Mouse (Mus musculus) brain, embryonic 14.5 days (tissue): ENCODE results near the gene Ndufv1. TPM values are rescaled to one million over a fixed set of nuclear protein-coding genes. Genes with fewer than 3 reads are reported as not detected.

ENCODE experiments used
- DNase-seq: peaks from one replicate; pipeline ENCODE4 v3.0.0-alpha.2; 2011; ENCODE audit warnings: low read depth
- CTCF ChIP-seq: fragments of 200-500 bp; IDR thresholded peaks from 2 replicates; pipeline ENCODE4 v1.5.1; 2012; ENCODE audit warnings: inconsistent platforms, mild to moderate bottlenecking, moderate library complexity, borderline replicate concordance; ENCODE audit not compliant: insufficient read depth, insufficient read length; ENCODE audit errors: extremely low read depth
- POLR2A ChIP-seq: fragments of 200-500 bp; IDR thresholded peaks from 2 replicates; pipeline ENCODE4 v1.6.1; 2012; ENCODE audit warnings: mild to moderate bottlenecking, inconsistent platforms, borderline replicate concordance; ENCODE audit not compliant: poor library complexity, insufficient read depth, insufficient read length, severe bottlenecking; ENCODE audit errors: extremely low read depth
- polyA plus RNA-seq: library from polyadenylated mRNA; depleted of rRNA; stranded (reverse); fragments of >200 nt; gene quantifications from 2 replicates; pipeline ENCODE4 v1.2.3, GENCODE M21; 2012

Gene Ndufv1
- polyA plus RNA-seq, 1 experiment: 174 TPM

DNA sequence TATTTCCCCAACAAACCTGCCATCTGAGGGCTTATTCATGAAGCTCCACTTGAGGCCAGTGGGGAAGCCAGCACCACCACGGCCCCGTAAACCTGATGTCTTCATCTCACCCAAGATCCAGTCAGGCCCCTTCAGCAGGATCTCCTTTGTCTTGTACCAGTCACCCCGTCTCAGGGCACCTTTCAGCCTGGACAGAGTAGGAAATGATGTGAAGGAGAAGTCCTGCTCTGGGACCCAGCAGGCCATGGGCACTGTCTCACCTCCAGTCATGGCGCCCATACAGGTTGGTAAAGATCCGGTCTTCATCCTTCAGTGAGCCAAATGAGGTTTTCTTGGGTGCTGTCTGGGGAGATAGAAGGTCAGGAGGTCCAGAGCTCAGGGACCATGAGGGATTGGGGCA lies 1.5 kb downstream of the Ndufv1 start:
- DNase-seq: no peak
- TF ChIP-seq CTCF (no peak), POLR2A (no peak)

DNA sequence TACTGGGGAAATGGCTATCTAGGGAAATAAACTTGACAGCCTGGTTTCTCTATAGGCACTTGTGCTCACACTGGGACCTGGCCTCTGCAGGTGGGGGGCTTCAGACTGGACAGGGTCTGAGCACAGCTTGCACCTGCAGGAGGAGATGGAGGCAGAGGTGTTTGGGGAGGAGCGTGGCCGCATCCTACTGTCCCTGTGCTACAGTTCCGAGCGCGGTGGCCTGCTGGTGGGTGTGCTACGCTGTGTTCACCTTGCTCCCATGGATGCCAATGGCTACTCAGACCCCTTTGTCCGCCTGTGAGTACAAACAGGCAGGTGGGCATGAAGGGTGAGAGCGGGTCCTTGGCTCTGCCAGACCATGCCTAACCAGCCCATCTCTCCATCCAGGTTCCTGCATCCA lies 6.6 kb downstream of the Ndufv1 start:
- DNase-seq: no peak
- no peak for TF ChIP-seq CTCF
- no peak for TF ChIP-seq POLR2A

DNA sequence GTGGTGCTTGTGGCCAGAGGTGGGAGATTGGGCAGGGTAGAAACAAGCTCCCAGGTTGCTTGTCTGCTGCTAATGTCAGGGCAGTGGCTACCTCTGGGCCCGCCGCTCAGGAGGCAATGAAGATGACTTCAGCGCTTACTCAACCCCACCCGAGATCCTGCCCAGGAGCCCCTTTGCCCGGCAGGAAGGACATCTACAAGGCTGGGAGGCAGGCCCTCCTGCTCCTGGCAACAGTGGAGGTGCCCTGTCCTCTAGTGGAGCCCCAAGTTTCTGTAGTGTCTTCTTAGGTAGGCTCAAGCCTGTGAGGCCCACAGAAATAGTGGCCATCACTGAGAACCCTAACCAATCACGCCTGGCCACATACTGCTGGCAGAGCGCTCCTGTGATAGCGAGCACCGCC lies 7.5 kb downstream of the Ndufv1 start:
- no peak for TF ChIP-seq POLR2A
- TF ChIP-seq CTCF: no peak

DNA sequence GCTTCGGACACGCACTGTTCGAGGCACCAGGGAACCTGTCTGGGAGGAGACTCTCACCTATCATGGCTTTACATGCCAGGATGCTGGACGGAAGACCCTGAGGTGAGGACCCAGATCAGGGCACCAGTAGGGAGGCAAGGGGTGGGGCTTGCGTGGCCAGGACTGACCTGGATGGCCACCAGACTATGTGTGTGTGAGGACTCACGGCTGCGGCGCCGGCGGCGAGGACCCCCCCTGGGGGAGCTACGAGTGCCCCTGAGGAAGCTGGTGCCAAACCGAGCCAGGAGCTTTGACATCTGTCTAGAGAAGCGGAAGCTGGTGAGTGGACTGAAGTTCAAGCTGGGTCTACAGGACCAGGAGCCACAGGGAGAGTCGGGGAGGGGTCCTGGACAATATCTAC lies 8.3 kb downstream of the Ndufv1 start:
- no peak for TF ChIP-seq POLR2A
- TF ChIP-seq CTCF: no peak
- no peak for DNase-seq

More for the DNA sequence above, 7.5 kb downstream of the Ndufv1 start:
- no peak for DNase-seq

DNA sequence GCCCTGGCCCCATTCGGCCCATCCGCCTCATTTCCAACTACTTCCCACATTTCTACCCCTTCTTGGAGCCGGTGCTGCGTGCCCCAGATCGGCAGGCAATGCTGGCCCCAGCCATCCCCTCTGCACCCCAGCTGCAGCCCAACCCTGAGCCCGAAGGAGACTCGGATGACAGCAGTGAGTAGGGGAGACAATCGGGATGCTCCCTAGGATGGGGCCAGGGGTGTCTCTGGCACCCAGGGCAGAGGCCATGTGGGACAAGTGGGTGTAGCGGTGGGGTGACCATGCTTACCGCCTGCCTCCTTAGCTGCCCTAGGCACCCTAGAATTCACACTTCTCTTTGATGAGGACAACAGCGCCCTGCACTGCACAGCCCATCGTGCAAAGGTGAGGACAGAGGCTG lies 9.0 kb downstream of the Ndufv1 start:
- no peak for TF ChIP-seq CTCF
- TF ChIP-seq POLR2A: no peak
- DNase-seq: no peak

DNA sequence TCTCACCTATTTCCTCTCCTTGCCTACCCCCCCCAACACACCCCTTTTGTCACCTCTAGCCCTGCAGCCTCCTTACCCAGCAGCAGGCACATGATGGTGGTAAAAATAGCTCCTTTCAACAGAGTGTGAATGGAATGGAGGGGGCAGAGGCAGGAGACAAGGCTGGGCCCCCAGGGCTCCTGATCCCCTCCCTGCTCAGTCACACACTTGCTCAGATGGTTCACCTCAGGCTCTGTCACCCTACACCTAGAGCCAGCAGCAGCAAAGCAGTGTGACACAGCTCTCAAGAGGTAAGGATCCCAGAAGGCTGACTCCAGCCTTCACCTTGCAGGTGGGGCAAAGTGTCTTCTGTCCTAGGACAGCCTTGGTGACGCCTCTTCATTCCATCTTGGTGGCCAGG lies 9.5 kb downstream of the Ndufv1 start, which contains the start of gene Doc2g:
Doc2g (plus strand) TSS at position 202 of the 400 bp plus-strand sequence.
- no peak for TF ChIP-seq CTCF
- TF ChIP-seq POLR2A: no peak

DNA sequence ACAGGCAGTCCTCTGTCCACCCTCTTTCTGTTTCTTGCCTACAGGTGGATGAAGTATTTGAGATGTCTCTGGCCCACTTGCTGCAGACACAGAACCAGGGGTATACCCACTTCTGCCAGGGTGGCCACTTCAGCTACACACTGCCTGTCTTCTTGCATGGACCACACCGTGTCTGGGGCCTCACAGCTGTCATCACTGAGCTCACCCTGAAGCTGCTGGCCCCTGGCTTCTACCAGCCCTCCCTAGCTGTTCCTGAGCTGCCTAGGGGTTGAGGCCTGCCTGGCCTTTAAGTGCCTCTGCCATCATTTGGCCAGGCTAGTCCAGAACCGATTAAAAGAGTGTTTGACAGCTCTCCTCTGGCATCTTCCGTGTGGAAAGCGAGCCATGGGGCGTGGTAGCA lies 10.9 kb downstream of the Ndufv1 start:
- no peak for DNase-seq
- TF ChIP-seq POLR2A: no peak
- no peak for TF ChIP-seq CTCF

More for the DNA sequence above, 9.5 kb downstream of the Ndufv1 start, which contains the start of gene Doc2g:
- DNase-seq: no peak

DNA sequence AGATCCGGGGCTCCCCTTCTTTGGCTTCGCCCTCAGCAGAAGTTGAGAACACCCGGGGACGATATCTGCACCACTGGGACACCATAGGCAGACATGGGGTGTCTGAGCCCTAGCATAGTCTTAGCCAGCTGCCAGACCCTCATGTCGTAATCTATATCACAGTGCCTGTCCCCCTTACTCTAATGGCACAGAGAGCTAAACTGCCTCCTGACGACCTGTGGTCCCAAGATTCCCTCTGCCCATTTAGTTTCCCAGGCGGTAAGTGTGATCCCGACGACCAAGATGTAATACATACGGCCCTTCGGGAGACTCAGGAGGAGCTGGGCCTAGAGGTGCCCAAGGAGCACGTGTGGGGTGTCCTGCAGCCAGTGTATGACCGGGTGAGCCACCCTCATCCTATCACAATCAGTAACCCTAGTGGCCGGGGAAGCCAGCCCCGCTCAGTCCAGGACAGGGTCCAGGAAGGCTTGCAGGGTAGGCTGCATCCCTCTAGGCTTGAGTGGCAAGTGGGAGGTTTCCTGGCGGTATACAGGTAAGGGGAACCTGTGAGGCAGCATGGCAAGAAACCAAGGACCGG lies 11.6 kb downstream of the Ndufv1 start:
- TF ChIP-seq CTCF (no peak), POLR2A (no peak)
- no peak for DNase-seq

DNA sequence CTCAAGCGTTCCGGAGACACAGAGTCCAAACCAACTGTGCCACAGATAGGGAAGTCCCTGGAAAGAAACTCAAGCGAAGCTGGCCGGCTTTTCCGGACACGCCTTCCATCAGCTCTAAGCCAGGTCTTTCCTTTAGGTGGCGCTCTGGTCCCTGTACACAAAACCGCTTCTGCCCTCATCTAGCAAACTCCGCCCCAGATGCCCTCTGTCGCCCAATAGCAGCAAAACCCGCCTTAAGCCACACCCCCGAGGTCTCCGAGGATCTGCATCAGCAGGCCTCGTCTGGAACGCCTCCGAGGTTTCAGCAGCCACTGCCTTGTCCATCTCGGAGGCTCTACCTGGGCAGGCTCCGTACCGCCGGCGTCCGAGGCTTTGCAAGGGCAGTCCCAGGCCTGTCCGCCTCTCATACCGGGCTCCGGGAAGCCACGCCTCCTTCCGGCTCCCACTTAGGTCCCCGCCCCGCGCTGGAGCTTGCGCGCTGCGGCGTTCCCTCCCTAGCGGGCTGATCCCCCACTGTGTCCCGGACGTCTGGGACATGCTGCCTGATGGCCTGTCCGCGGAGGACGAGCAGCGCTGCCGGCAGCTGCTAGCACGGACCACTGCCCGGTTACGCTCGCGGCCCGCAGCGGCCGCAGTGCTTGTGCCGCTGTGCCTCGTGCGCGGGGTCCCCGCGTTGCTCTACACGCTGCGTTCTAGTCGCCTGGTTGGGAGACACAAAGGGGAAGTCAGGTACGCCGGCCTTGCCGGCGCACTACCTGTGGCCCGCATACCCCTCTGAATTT lies 12.3 kb downstream of the Ndufv1 start, which contains the start of the genes Nudt8 and Gm49405:
Nudt8 (plus strand) TSS at position 462 of the 782 bp plus-strand sequence.
Gm49405 (plus strand) TSS at position 508 of the 782 bp plus-strand sequence.
- peak; percentile 77 for TF ChIP-seq POLR2A
- peak; percentile 89 for TF ChIP-seq CTCF
- peak; percentile 99 for DNase-seq

DNA sequence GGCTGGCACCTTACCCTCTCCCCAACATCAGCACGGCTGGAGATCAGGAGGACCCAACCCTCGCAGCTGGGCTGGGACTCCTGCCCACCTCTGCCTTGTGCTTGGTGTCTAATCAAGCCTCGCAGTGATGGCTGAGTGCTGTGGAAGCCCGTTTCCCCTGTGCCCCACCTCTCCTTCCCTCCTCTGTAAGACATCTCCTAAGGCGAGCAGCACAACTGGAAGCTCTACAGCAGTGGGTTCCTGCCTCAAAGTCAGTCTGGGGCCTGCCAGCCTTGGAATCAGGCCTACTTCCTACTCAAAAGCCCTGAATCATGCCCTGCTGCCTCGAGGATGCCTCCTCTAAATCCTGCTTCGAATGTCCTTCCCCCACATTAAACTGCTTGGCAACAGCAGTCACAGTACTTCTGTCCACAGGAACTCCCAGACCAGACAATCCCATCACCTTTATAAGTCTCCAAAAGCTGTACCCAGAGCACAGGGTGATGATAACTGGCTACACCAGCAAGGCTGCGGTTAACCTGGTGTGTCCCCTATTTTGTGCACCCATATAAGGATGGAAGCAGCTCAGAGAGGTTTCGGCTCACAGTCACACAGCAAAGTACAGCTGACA lies 13.4 kb downstream of the Ndufv1 start:
- DNase-seq: no peak
- TF ChIP-seq POLR2A (no peak), CTCF (no peak)

DNA sequence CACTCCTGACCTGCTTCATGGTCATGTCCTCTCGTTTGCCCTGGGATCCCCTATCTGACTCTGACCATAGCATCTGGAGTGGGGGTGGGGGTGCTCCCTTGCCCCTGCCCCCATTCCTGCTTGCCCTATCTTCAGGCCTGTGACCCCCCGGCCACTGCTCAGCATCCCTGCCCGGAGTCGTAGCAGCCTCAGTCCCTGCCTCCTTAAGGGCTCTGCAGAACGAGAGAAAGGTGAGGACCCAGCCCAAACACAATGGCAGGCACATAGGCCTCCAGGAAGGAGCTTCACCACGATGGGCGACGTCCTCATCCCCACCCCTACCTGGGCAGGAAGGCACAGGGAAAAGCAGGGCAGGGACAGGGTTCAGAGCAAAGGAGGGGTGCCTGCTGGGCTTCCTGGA lies 14.3 kb downstream of the Ndufv1 start:
- no peak for DNase-seq
- no peak for TF ChIP-seq POLR2A
- no peak for TF ChIP-seq CTCF
